Mouse (Mus musculus) thymus, postnatal 10 days (tissue): ENCODE results near the gene Rapgef2.

Experiments used
- DNase-seq, 2 experiments: peaks; one replicate each; pipeline ENCODE4 v3.0.0; 2021; ENCODE audit warnings: low spot score in 2 of 2

Rapgef2 gene

DNA sequence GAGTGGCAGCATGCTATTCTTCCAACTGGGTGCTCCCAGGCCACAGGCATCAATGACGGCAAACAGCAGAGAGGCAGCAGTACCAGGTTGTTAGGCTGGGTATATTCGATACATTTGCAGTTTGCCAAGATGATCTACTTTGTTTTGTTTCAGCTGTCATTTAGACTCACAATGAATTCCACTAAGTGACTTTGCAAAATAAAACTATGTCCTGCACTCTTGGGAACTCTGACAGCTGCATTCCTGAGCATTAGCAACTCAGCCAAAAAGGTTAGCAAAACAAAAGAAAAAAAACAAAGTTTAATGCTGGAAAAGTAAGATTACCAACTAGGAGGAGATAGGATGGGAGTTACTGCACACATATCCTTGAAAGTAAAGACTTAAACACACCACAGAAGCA is 3.3 kb downstream of the Rapgef2 start:
- no peak for DNase-seq

GRCm38 (mm10) chr3:79275856-79276645 is 10.3 kb downstream of the Rapgef2 start:
- DNase-seq, result no peak

- no peak for DNase-seq
Measured at GRCm38 (mm10) chr3:79273350-79273749, 13.0 kb downstream of the Rapgef2 start.

DNA sequence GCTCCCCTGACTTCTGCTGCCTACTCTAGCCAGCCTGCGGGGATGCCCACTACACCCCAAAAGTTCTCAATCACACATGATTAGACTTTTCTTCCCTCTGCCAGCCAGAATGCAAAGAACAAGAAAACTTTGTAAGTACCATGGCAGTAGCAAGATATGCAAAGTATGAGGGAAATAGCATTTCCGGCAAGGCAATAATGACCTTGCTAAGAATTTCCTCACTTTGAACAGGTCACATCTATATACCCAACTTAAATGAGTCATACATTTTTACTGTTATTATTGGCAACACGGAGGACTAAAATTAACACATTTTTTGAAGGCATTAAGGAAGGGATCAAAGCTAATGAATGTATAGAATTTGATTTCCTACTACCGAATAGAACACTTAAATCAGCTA is 13.4 kb downstream of the Rapgef2 start:
- no peak for DNase-seq

- DNase-seq, result no peak
Measured at GRCm38 (mm10) chr3:79270980-79271555, 15.2 kb downstream of the Rapgef2 start.

DNA sequence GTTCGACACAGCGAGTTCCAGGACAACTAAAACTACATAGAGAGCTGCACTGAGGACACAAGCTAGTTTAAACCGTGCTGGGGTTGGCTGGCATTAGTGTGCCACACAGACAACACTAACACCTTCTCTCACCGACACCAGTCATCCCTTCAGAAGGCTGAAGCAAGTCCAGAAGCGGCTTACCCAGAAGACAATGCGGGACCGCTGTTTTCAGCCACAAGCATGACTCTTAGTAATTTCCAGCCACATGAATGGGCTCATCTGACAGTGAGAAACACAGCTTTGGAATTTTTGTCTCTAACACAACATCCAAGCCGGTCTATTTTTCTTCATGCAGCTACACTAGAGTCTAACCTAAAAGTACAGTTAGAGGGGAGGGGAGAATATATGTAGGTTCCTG is 16.4 kb downstream of the Rapgef2 start:
- DNase-seq, result no peak

DNA sequence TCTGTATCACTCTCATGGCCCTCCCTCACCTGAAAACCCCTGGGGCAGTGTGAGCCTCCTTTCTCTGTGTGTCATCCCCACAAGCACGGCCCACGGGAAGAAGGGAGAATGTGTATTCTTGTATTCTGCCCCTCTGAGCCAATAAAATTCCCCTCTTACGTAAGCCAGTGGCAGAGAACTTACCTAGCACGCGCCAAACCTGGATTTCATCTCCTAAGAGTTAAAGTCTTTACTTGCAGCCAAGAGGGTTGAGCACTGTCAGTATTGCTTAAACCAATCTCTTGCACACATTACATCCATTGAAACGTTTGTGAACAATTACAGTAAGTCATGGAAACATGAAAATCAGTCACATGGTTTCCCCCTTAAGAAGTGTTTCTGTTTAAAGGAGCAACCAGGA is 19.3 kb downstream of the Rapgef2 start:
- DNase-seq, result no peak

DNA sequence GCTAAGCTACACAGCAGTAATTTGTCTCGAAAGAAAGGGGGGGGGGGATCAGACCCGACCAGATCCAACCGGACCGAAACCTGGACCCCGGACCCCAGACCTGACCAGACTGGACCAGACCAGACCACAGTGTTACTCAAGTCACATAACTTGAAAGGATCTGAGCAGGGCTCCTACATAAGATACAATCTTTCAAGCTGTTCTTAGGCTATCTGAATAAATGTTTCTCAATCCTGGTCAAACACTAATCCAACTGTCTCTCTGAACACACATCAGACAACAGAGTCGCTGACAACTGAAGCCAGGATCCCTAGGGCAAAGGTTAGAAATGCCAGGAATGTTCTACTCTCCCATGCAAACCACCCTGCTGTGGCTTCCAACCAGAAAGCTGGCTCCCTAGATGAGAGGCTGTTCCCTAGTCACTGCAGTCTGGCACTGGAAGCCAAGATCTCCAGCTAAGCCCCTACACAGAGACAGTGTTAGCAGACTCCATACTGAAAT is 24.5 kb downstream of the Rapgef2 start:
- DNase-seq, result no peak

DNA sequence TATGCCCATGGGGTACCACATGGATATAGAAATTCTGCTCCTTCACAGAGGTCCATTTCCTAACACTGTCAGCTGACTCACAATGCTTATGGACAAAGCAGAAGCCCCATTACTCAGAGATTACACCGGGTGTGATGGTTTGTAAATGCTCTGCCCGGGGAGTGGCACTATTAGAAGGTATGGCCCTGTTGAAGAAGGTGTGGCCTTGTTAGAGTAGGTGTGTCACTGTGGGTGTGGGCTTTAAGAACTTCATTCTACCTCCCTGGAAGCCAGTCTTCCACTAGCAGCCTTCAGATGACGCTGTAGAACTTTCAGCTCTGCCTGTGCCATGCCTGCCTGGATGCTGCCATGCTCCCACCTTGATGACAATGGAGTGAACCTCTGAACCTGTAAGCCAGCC is 32.3 kb downstream of the Rapgef2 start:
- no peak for DNase-seq

GRCm38 (mm10) chr3:79253416-79253815 is 32.9 kb downstream of the Rapgef2 start:
- no peak for DNase-seq

DNA sequence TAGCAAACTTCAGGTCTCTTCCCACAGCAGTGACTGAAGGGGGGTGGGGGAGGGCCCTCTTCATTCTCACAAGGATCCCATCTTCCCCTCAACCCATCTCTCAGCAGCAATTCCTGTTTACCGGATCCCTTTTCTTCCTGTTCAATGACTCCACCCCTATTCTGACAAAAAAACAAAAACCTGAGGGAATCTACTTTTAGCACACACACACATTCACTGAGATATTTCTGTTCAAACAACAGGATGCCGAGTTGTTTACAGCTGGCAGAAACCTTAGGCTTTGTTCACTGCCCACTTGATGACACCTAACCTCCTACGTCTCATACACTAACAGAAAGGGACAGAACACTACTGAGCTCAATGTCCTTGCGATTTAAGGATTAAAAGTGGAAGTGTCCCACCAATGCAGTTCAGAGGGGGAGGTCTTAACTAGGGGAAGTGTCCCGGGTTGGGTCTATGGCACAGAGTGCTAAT is 33.4 kb downstream of the Rapgef2 start:
- DNase-seq, result no peak

DNA sequence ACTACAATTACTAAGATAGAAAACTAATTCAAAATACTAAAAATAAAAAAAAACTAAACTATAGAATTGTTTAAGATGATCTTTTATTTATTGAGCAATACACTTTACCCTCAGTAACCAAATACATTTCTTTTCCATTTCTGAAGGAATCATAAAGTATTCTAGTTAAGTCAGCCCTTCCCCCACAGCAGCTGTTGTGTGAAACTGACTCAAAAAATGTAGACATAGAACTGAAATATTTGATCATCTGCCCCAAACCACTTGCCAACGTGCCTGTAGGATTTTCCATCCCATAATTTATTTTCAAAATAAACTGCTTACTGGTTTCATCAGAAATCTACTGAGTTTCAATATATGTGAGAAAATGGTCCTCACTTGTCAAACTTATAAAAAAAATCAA is 36.4 kb downstream of the Rapgef2 start:
- DNase-seq, result no peak

DNA sequence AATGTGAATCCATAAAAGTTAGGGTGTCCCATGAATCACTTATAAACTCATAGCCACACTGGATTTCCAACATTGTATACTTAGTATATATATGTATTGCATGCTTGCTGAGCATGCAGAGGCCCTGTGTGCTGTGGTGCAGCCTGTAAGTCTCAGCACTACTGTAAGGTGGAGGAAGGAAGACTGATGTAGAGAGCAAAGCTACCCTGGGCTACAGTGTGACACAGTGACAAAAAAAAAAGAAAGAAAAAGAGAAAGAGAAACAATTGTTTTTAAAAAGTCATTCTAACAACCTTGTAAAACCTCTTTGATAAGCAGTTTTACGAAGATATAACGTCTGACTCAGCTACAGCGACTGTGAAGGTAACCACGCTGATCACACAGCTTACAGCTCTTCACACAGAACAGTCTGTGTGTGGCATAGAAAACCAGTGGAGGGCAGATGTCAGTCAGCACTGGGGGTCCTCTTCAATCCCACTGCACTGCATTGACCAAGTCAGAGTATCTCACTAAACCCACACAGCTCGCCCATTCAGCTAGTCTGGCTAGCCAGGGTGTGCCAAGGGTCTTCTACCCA is 37.6 kb downstream of the Rapgef2 start:
- DNase-seq, result no peak

GRCm38 (mm10) chr3:79248208-79248607 is 38.1 kb downstream of the Rapgef2 start:
- DNase-seq, result peak in 1 of 2 experiments; percentile 35

DNA sequence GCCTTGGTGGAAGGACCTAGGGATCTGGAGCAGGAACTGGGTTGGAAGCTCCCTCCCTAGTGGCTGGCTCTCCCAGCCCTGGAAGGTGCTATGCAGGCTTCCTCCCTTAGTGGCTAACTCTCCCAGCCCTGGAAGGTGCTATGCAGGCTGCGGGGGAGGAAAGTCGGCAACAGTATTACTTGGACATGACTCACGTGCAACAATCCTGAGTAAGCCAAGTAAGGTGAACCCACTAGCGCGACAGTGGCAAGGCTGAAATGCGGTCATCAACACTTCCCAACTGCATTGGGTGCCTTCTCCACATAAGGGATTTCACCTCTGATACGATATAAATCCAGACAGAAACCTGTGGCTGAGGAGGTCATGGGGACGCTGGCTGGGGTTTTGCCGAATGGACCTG is 42.0 kb downstream of the Rapgef2 start:
- no peak for DNase-seq

- no peak for DNase-seq
Measured at GRCm38 (mm10) chr3:79242922-79243705, 43.2 kb downstream of the Rapgef2 start.

DNA sequence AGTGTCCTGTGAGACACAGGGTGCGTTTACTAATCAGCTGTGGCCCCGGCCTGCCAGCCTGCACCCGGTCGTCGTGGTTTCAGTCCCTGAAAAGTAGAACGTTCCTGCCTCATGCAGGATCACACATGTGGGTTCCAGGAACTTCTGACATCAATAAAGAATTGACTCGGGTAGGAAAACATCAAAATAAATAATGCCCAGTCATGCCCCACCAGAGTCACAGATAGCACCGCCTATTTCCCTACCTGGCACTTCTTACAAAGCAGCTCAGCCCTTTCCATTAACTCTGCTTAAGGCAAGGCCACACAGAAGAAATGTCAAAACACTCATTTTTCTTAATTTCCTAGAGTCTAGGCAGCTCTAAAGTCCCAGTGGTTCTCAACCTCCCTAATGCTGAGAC is 44.0 kb downstream of the Rapgef2 start:
- DNase-seq, result no peak

DNA sequence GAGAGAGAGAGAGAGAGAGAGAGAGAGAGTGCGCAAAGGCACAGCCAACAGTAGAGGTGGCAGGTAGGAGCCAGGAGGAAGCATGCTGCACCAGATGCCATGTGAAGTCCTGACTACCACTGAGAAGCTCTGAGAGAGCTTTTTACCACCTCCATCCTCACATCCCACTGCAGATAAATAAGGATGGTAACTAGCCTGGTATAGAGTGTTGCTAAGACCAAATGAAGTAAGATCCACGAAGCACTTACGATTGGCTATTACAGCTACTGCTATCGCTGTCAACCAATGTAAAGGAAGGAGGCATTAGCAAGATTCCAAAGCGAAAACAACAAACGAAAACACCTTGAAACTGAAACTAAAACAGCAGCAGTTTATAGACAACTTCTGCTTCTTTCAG is 47.3 kb downstream of the Rapgef2 start:
- DNase-seq, result no peak

DNA sequence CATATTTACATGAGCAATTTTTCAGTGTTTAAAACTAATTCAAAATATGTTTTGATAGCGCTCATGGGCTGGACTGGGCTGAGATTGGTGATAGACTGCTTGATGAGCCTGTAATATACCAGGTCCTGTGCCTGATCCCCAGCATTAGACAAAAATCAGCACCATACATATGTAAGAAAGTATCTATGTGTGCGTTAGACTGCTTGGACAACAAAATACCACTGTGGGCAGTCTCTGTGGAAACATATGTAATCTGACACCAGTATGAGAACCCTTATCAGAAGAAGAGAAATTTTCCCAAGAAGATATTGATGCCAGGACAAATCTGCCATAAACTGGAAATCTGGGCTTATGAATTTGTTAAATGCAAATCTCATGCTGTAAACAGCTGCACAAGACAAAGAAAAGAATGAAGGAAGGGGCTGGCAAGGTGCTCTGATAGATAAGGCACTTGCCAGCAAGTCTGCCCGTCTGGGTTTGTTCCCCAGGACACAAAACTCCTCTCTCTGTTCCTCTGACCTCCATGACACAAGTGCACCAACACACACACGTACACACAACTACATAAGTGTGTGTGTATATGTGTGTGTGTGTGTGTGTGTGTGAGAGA is 47.8 kb downstream of the Rapgef2 start:
- no peak for DNase-seq

- DNase-seq, result no peak
Measured at GRCm38 (mm10) chr3:79237619-79238342, 48.5 kb downstream of the Rapgef2 start.

DNA sequence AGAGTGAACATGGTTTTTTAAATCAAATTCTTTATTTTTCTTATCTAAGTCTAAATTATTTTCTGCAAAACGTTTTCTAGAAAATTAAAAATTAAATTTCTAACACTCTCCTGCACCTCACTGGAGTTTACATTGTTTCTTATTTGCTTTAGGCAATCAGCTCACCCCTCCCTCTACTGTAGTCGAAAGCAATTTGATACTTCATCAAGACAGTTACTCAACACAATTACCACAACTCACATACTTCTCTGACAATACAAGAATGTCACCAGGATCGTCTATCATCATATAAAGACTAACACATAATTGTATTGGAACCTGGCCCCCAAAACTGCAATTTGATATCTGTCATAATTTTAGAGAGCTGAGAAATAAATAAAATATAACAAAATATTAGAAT is 51.8 kb downstream of the Rapgef2 start:
- no peak for DNase-seq
